Mouse (Mus musculus) limb, embryonic 13.5 days (tissue): ENCODE data around the gene Il31. TPM values are rescaled to one million over a fixed set of nuclear protein-coding genes. Genes with fewer than 3 reads are reported as not detected.
A peak's percentile ranks its signal among the peaks of the same experiment; 100 is the strongest.
"Not testable (repeated sequence)": the region's sequence is repeated elsewhere in the genome, so short reads cannot be mapped to it uniquely, and the experiment has no call there.

Source experiments
- ATAC-seq: fragments of 200-750 bp; cut with Nextera tagmentation; 2 replicates; pipeline ENCODE4 v1.8.0; 2017; ENCODE audit warnings: low read depth, moderate number of reproducible peaks, moderate TSS enrichment; ENCODE audit not compliant: low FRiP score
- H3K27ac ChIP-seq: fragments of 300-500 bp; sonication (generic); 2 replicates; pipeline ENCODE4 v1.5.1; 2015; ENCODE audit warnings: inconsistent platforms, mild to moderate bottlenecking, moderate library complexity
- H3K27me3 ChIP-seq: fragments of 300-500 bp; sonication (generic); 2 replicates; pipeline ENCODE4 v1.6.1; 2015; ENCODE audit warnings: mild to moderate bottlenecking, inconsistent platforms
- H3K36me3 ChIP-seq: fragments of 300-500 bp; sonication (generic); 2 replicates; pipeline ENCODE4 v1.6.1; 2015; ENCODE audit warnings: inconsistent platforms, mild to moderate bottlenecking, moderate library complexity
- H3K4me1 ChIP-seq: fragments of 300-500 bp; sonication (generic); 2 replicates; pipeline ENCODE4 v1.6.1; 2015; ENCODE audit warnings: inconsistent platforms
- H3K4me2 ChIP-seq: fragments of 300-500 bp; sonication (generic); replicated peaks from 2 replicates; pipeline ENCODE4 v1.6.1; 2015; ENCODE audit warnings: inconsistent platforms, mild to moderate bottlenecking, moderate library complexity
- H3K4me3 ChIP-seq: fragments of 300-500 bp; sonication (generic); 2 replicates; pipeline ENCODE4 v1.5.1; 2015; ENCODE audit warnings: moderate library complexity, mild to moderate bottlenecking, inconsistent platforms
- H3K9ac ChIP-seq: fragments of 300-500 bp; sonication (generic); 2 replicates; pipeline ENCODE4 v1.6.1; 2015; ENCODE audit warnings: mild to moderate bottlenecking, inconsistent platforms
- H3K9me3 ChIP-seq: fragments of 300-500 bp; sonication (generic); 2 replicates; pipeline ENCODE4 v1.6.1; 2016; ENCODE audit warnings: inconsistent platforms
- WGBS: fragments of 180-500 bp; shearing (Covaris S2); methylation state at CpG from one replicate; pipeline ENCODE4 v1.1.7; 2015; 5-methylcytosine and 5-hydroxymethylcytosine counted together
- polyA plus RNA-seq: library from polyadenylated mRNA; unstranded; fragments of >200 nt; fragmentation: Nextera tagmentation; extraction: Ambion mirVana; gene quantifications from 2 replicates; pipeline ENCODE4 v1.2.1, GENCODE M21; 2015

Gene Il31
- polyA plus RNA-seq, 1 experiment from 2014 or later: not detected

- WGBS: 73% methylated on average over 3 of the region's 3 CpGs
- Histone ChIP-seq H3K27ac (no peak overlapping the region), H3K4me3 (no peak overlapping the region), H3K4me2 (no peak overlapping the region), H3K4me1 (peaks cover 16% of the 10 kb centered on the region), H3K9ac (no peak overlapping the region), H3K27me3 (peaks cover 23% of the 10 kb centered on the region), H3K9me3 (no peaks in the 10 kb centered on the region), H3K36me3 (peaks cover 59% of the 10 kb centered on the region)
- no peak for ATAC-seq
Observed at GRCm38 (mm10) chr5:123512102-123512501, 22.8 kb upstream of the Il31 start.

GRCm38 (mm10) chr5:123511426-123511825 is 22.1 kb upstream of the Il31 start:
- H3K27ac ChIP-seq, H3K9ac ChIP-seq, H3K9me3 ChIP-seq, H3K4me2 ChIP-seq, H3K4me3 ChIP-seq, ATAC-seq: not testable (repeated sequence)
- 81% methylated on average over 3 of the region's 3 CpGs for WGBS
- Histone ChIP-seq H3K4me1 (peaks cover 16% of the 10 kb centered on the region), H3K36me3 (peaks cover 53% of the 10 kb centered on the region), H3K27me3 (peaks cover 30% of the 10 kb centered on the region)

GRCm38 (mm10) chr5:123510160-123510559 is 20.9 kb upstream of the Il31 start, which contains the start of gene B3gnt4:
Gene B3gnt4 (plus strand): TSS chr5:123510460.
- no peak for ATAC-seq
- Histone ChIP-seq H3K4me3 (no peak within 1 kb of the TSS), H3K27ac (no peak within 1 kb of the TSS), H3K9me3 (no peaks in the 10 kb centered on the region), H3K9ac (no peak within 1 kb of the TSS), H3K4me2 (peak within 1 kb of the TSS; percentile 88), H3K27me3 (peaks cover 34% of the 10 kb centered on the region), H3K4me1 (peaks cover 16% of the 10 kb centered on the region), H3K36me3 (peaks cover 40% of the 10 kb centered on the region)
- WGBS: 90% methylated on average over 5 of the region's 5 CpGs

GRCm38 (mm10) chr5:123508921-123509320 is 19.6 kb upstream of the Il31 start:
- H3K36me3 ChIP-seq: peaks cover 29% of the 10 kb centered on the region
- peak overlapping the region; percentile 65 for H3K4me3 ChIP-seq
- peak overlapping the region; percentile 70 for H3K9ac ChIP-seq
- peak overlapping the region; percentile 88 for H3K4me2 ChIP-seq
- peaks cover 37% of the 10 kb centered on the region for H3K27me3 ChIP-seq
- H3K27ac ChIP-seq: no peak overlapping the region
- peaks cover 16% of the 10 kb centered on the region for H3K4me1 ChIP-seq
- no peaks in the 10 kb centered on the region for H3K9me3 ChIP-seq
- ATAC-seq: no peak
- WGBS: 6% methylated on average over 12 of the region's 12 CpGs

GRCm38 (mm10) chr5:123507936-123508723 is 18.8 kb upstream of the Il31 start:
- Histone ChIP-seq H3K36me3 (peaks cover 24% of the 10 kb centered on the region), H3K4me2 (peak overlapping the region; percentile 88), H3K4me3 (peak overlapping the region; percentile 65), H3K27ac (no peak overlapping the region), H3K9me3 (no peaks in the 10 kb centered on the region), H3K4me1 (peaks cover 16% of the 10 kb centered on the region), H3K9ac (peak overlapping the region; percentile 70), H3K27me3 (peaks cover 37% of the 10 kb centered on the region)
- WGBS: under 1% methylated on average over 59 of the region's 59 CpGs
- ATAC-seq: peak; percentile 89

GRCm38 (mm10) chr5:123501973-123502372 is 12.7 kb upstream of the Il31 start:
- no peak for ATAC-seq
- no peak overlapping the region for H3K4me3 ChIP-seq
- 79% methylated on average over 4 of the region's 4 CpGs for WGBS

GRCm38 (mm10) chr5:123499717-123500116 is 10.4 kb upstream of the Il31 start:
- Histone ChIP-seq H3K9me3 (no peaks in the 10 kb centered on the region), H3K9ac (no peak overlapping the region), H3K27ac (no peak overlapping the region), H3K27me3 (peaks cover 6% of the 10 kb centered on the region; the same call in 1 of the 2 replicates), H3K4me1 (peaks cover 14% of the 10 kb centered on the region), H3K4me3 (no peak overlapping the region), H3K4me2 (no peak overlapping the region), H3K36me3 (no peaks in the 10 kb centered on the region)
- ATAC-seq: no peak
- 37% methylated on average over 4 of the region's 4 CpGs for WGBS

More at GRCm38 (mm10) chr5:123501973-123502372, 12.7 kb upstream of the Il31 start:
- Histone ChIP-seq H3K27me3 (peaks cover 19% of the 10 kb centered on the region), H3K36me3 (no peaks in the 10 kb centered on the region), H3K4me1 (peaks cover 9% of the 10 kb centered on the region), H3K27ac (no peak overlapping the region), H3K9ac (no peak overlapping the region), H3K4me2 (no peak overlapping the region), H3K9me3 (no peaks in the 10 kb centered on the region)

- no peak overlapping the region for H3K4me2 ChIP-seq
- peaks cover 12% of the 10 kb centered on the region; the same call in 1 of the 2 replicates for H3K4me1 ChIP-seq
- no peaks in the 10 kb centered on the region for H3K9me3 ChIP-seq
- no peak overlapping the region for H3K9ac ChIP-seq
- no peak overlapping the region for H3K27ac ChIP-seq
- no peak overlapping the region for H3K4me3 ChIP-seq
- H3K36me3 ChIP-seq: no peaks in the 10 kb centered on the region
- no peaks in the 10 kb centered on the region for H3K27me3 ChIP-seq
- WGBS: 30% methylated on average over 9 of the region's 9 CpGs
- ATAC-seq: no peak
Observed at GRCm38 (mm10) chr5:123489935-123490334, 646 bp upstream of the Il31 start.

- H3K36me3 ChIP-seq: no peaks in the 10 kb centered on the region
- H3K27me3 ChIP-seq: no peaks in the 10 kb centered on the region
- peaks cover 12% of the 10 kb centered on the region; the same call in 1 of the 2 replicates for H3K4me1 ChIP-seq
- no peak overlapping the region for H3K4me3 ChIP-seq
- H3K4me2 ChIP-seq: no peak overlapping the region
- 85% methylated on average over 11 of the region's 11 CpGs for whole genome bisulfite sequencing
- H3K9me3 ChIP-seq: no peaks in the 10 kb centered on the region
- H3K27ac ChIP-seq: no peak overlapping the region
- H3K9ac ChIP-seq: no peak overlapping the region
- ATAC-seq: no peak
Observed at GRCm38 (mm10) chr5:123487659-123488395, 1.5 kb downstream of the Il31 start.

GRCm38 (mm10) chr5:123473817-123474216 is 15.5 kb downstream of the Il31 start:
- ATAC-seq: no peak
- H3K4me1 ChIP-seq: peaks cover 5% of the 10 kb centered on the region; the same call in 1 of the 2 replicates

GRCm38 (mm10) chr5:123470784-123471400 is 18.4 kb downstream of the Il31 start:
- Histone ChIP-seq H3K4me1 (peaks cover 5% of the 10 kb centered on the region; the same call in 1 of the 2 replicates), H3K9me3 (no peaks in the 10 kb centered on the region), H3K27ac (no peak overlapping the region), H3K4me2 (peak overlapping the region; percentile 50), H3K4me3 (no peak overlapping the region), H3K9ac (peak overlapping the region; percentile 13; the same call in 1 of the 2 replicates), H3K27me3 (no peaks in the 10 kb centered on the region), H3K36me3 (no peaks in the 10 kb centered on the region)
- 25% methylated on average over 10 of the region's 10 CpGs for WGBS
- no peak for ATAC-seq

More at GRCm38 (mm10) chr5:123473817-123474216, 15.5 kb downstream of the Il31 start:
- no peak overlapping the region for H3K4me3 ChIP-seq
- no peaks in the 10 kb centered on the region for H3K27me3 ChIP-seq
- H3K9me3 ChIP-seq: no peaks in the 10 kb centered on the region
- no peaks in the 10 kb centered on the region for H3K36me3 ChIP-seq
- no peak overlapping the region for H3K27ac ChIP-seq
- 83% methylated on average over 5 of the region's 5 CpGs for WGBS
- H3K4me2 ChIP-seq: no peak overlapping the region
- H3K9ac ChIP-seq: no peak overlapping the region

GRCm38 (mm10) chr5:123464638-123465037 is 24.7 kb downstream of the Il31 start:
- ATAC-seq: no peak
- H3K4me3 ChIP-seq: no peak overlapping the region
- H3K9me3 ChIP-seq: no peaks in the 10 kb centered on the region
- no peaks in the 10 kb centered on the region for H3K27me3 ChIP-seq
- H3K4me2 ChIP-seq: no peak overlapping the region
- H3K27ac ChIP-seq: no peak overlapping the region
- 83% methylated on average over 1 of the region's 1 CpGs for WGBS
- no peak overlapping the region for H3K9ac ChIP-seq
- H3K36me3 ChIP-seq: no peaks in the 10 kb centered on the region
- H3K4me1 ChIP-seq: no peaks in the 10 kb centered on the region
